Mouse (Mus musculus): ENCODE results near the gene Robo2. TPM values are rescaled to one million over a fixed set of nuclear protein-coding genes. Genes with fewer than 3 reads are reported as not detected.

The Robo2 gene
- polyA plus RNA-seq, 1 experiment from 2014 or later, result 63.0 TPM

- Histone ChIP-seq H3K27me3 (no peaks in the 10 kb centered on the region), H3K4me3 (no peak overlapping the region), H3K9me3 (replicated peaks) (no peaks in the 10 kb centered on the region), H3K4me2 (replicated peaks) (no peak overlapping the region), H3K4me1 (peaks cover 6% of the 10 kb centered on the region; the same call in 1 of the 2 replicates), H3K36me3 (no peaks in the 10 kb centered on the region), H3K27ac (no peak overlapping the region; the same call in 1 of the 2 replicates), H3K9ac (no peak overlapping the region)
- ATAC-seq (ENCODE audit: low FRiP score), result peak; percentile 50; the same call in 1 of the 2 replicates
- WGBS, result 39% methylated on average over 7 of the region's 7 CpGs
Measured at GRCm38 (mm10) chr16:74316150-74316549, 95.5 kb downstream of the Robo2 start.

GRCm38 (mm10) chr16:74313222-74313621, 98.4 kb downstream of the Robo2 start:
- Histone ChIP-seq H3K27ac (no peak overlapping the region), H3K9me3 (replicated peaks) (no peaks in the 10 kb centered on the region), H3K27me3 (no peaks in the 10 kb centered on the region), H3K4me2 (replicated peaks) (no peak overlapping the region), H3K4me1 (peaks cover 6% of the 10 kb centered on the region; the same call in 1 of the 2 replicates), H3K4me3 (no peak overlapping the region), H3K36me3 (no peaks in the 10 kb centered on the region), H3K9ac (no peak overlapping the region)
- 28% methylated on average over 4 of the region's 4 CpGs for WGBS
- no peak for ATAC-seq (ENCODE audit: low FRiP score)

GRCm38 (mm10) chr16:74307543-74307887, 104.1 kb downstream of the Robo2 start:
- 17% methylated on average over 6 of the region's 6 CpGs for WGBS
- H3K9me3 ChIP-seq (replicated peaks), result no peaks in the 10 kb centered on the region
- H3K9ac ChIP-seq, result no peak overlapping the region
- no peak overlapping the region for H3K4me3 ChIP-seq
- H3K27me3 ChIP-seq, result no peaks in the 10 kb centered on the region
- peak; percentile 67; the same call in 1 of the 2 replicates for ATAC-seq (ENCODE audit: low FRiP score)
- 0 out of 2 replicates have a peak, but pooled peaks cover 4% of the 10 kb centered on the region for H3K4me1 ChIP-seq
- H3K27ac ChIP-seq, result peak overlapping the region; percentile 35; the same call in 1 of the 2 replicates
- H3K36me3 ChIP-seq, result no peaks in the 10 kb centered on the region
- H3K4me2 ChIP-seq (replicated peaks), result no peak overlapping the region

- Histone ChIP-seq H3K9me3 (replicated peaks) (no peaks in the 10 kb centered on the region), H3K4me3 (no peak overlapping the region), H3K4me1 (0 out of 2 replicates have a peak, but pooled peaks cover 4% of the 10 kb centered on the region), H3K27ac (peak overlapping the region; percentile 35; the same call in 1 of the 2 replicates), H3K4me2 (replicated peaks) (no peak overlapping the region), H3K27me3 (no peaks in the 10 kb centered on the region), H3K9ac (no peak overlapping the region), H3K36me3 (no peaks in the 10 kb centered on the region)
- WGBS, result 24% methylated on average over 5 of the region's 5 CpGs
- peak; percentile 83 for ATAC-seq (ENCODE audit: low FRiP score)
Measured at GRCm38 (mm10) chr16:74306876-74307542, 104.6 kb downstream of the Robo2 start.

GRCm38 (mm10) chr16:74287878-74288277, 123.7 kb downstream of the Robo2 start:
- Histone ChIP-seq H3K27ac (no peak overlapping the region), H3K4me3 (no peak overlapping the region), H3K9ac (no peak overlapping the region), H3K36me3 (no peaks in the 10 kb centered on the region), H3K9me3 (replicated peaks) (no peaks in the 10 kb centered on the region), H3K4me1 (no peaks in the 10 kb centered on the region), H3K27me3 (no peaks in the 10 kb centered on the region), H3K4me2 (replicated peaks) (no peak overlapping the region)
- WGBS, result 58% methylated on average over 8 of the region's 8 CpGs
- 0 out of 2 replicates have a peak, but pooled peaks have one; percentile 13 for ATAC-seq (ENCODE audit: low FRiP score)

GRCm38 (mm10) chr16:74282549-74282948, 129.1 kb downstream of the Robo2 start:
- no peak overlapping the region for H3K4me2 ChIP-seq (replicated peaks)
- H3K9ac ChIP-seq, result no peak overlapping the region
- no peaks in the 10 kb centered on the region for H3K27me3 ChIP-seq
- H3K27ac ChIP-seq, result no peak overlapping the region
- no peaks in the 10 kb centered on the region for H3K36me3 ChIP-seq
- no peaks in the 10 kb centered on the region for H3K9me3 ChIP-seq (replicated peaks)
- H3K4me1 ChIP-seq, result no peaks in the 10 kb centered on the region
- 69% methylated on average over 6 of the region's 6 CpGs for WGBS
- H3K4me3 ChIP-seq, result no peak overlapping the region
- ATAC-seq (ENCODE audit: low FRiP score), result no peak

- 66% methylated on average over 3 of the region's 3 CpGs for WGBS
- H3K36me3 ChIP-seq, result no peaks in the 10 kb centered on the region
Measured at GRCm38 (mm10) chr16:74276855-74277573, 134.6 kb downstream of the Robo2 start.

GRCm38 (mm10) chr16:74274596-74274995, 137.0 kb downstream of the Robo2 start:
- no peaks in the 10 kb centered on the region for H3K4me1 ChIP-seq
- no peaks in the 10 kb centered on the region for H3K27me3 ChIP-seq
- no peaks in the 10 kb centered on the region for H3K36me3 ChIP-seq
- no peak overlapping the region for H3K4me3 ChIP-seq
- H3K4me2 ChIP-seq (replicated peaks), result no peak overlapping the region
- no peak overlapping the region for H3K9ac ChIP-seq
- WGBS, result 86% methylated on average over 1 of the region's 1 CpGs
- H3K9me3 ChIP-seq (replicated peaks), result no peaks in the 10 kb centered on the region
- no peak for ATAC-seq (ENCODE audit: low FRiP score)
- H3K27ac ChIP-seq, result no peak overlapping the region

More at GRCm38 (mm10) chr16:74276855-74277573, 134.6 kb downstream of the Robo2 start:
- H3K27me3 ChIP-seq, result no peaks in the 10 kb centered on the region
- H3K4me2 ChIP-seq (replicated peaks), result no peak overlapping the region
- no peak overlapping the region for H3K9ac ChIP-seq
- ATAC-seq (ENCODE audit: low FRiP score), result no peak
- H3K4me1 ChIP-seq, result no peaks in the 10 kb centered on the region
- no peak overlapping the region for H3K4me3 ChIP-seq
- no peaks in the 10 kb centered on the region for H3K9me3 ChIP-seq (replicated peaks)
- no peak overlapping the region for H3K27ac ChIP-seq

- H3K9ac ChIP-seq, result no peak overlapping the region
- no peaks in the 10 kb centered on the region for H3K27me3 ChIP-seq
- H3K4me2 ChIP-seq (replicated peaks), result no peak overlapping the region
- no peaks in the 10 kb centered on the region for H3K36me3 ChIP-seq
- H3K27ac ChIP-seq, result no peak overlapping the region
- no peaks in the 10 kb centered on the region for H3K9me3 ChIP-seq (replicated peaks)
- H3K4me3 ChIP-seq, result no peak overlapping the region
- 0 out of 2 replicates have a peak, but pooled peaks have one; percentile 61 for ATAC-seq (ENCODE audit: low FRiP score)
- no peaks in the 10 kb centered on the region for H3K4me1 ChIP-seq
- WGBS, result 59% methylated on average over 4 of the region's 4 CpGs
Measured at GRCm38 (mm10) chr16:74272993-74273392, 138.6 kb downstream of the Robo2 start.

- ATAC-seq (ENCODE audit: low FRiP score), result no peak
- H3K9ac ChIP-seq, result no peak overlapping the region
Measured at GRCm38 (mm10) chr16:74258241-74258640, 153.4 kb downstream of the Robo2 start.

GRCm38 (mm10) chr16:74244452-74244851, 167.2 kb downstream of the Robo2 start:
- no peaks in the 10 kb centered on the region for H3K27me3 ChIP-seq
- no peaks in the 10 kb centered on the region for H3K4me1 ChIP-seq
- H3K27ac ChIP-seq, result 0 out of 2 replicates have a peak overlapping the region, but pooled peaks have one; percentile 30
- no peaks in the 10 kb centered on the region for H3K36me3 ChIP-seq
- ATAC-seq (ENCODE audit: low FRiP score), result no peak
- H3K4me3 ChIP-seq, result no peak overlapping the region
- WGBS, result 79% methylated on average over 5 of the region's 5 CpGs
- no peaks in the 10 kb centered on the region for H3K9me3 ChIP-seq (replicated peaks)
- H3K4me2 ChIP-seq (replicated peaks), result no peak overlapping the region
- no peak overlapping the region for H3K9ac ChIP-seq

More at GRCm38 (mm10) chr16:74258241-74258640, 153.4 kb downstream of the Robo2 start:
- Histone ChIP-seq H3K27me3 (no peaks in the 10 kb centered on the region), H3K4me3 (no peak overlapping the region), H3K9me3 (replicated peaks) (no peaks in the 10 kb centered on the region), H3K27ac (no peak overlapping the region), H3K4me1 (no peaks in the 10 kb centered on the region), H3K36me3 (no peaks in the 10 kb centered on the region), H3K4me2 (replicated peaks) (no peak overlapping the region)
- WGBS, result 82% methylated on average over 2 of the region's 2 CpGs

- Histone ChIP-seq H3K4me2 (replicated peaks) (no peak overlapping the region), H3K4me3 (no peak overlapping the region), H3K4me1 (no peaks in the 10 kb centered on the region), H3K9me3 (replicated peaks) (no peaks in the 10 kb centered on the region), H3K27me3 (no peaks in the 10 kb centered on the region), H3K27ac (no peak overlapping the region), H3K9ac (no peak overlapping the region), H3K36me3 (no peaks in the 10 kb centered on the region)
- no peak for ATAC-seq (ENCODE audit: low FRiP score)
- WGBS, result 95% methylated on average over 1 of the region's 1 CpGs
Measured at GRCm38 (mm10) chr16:74241534-74241933, 170.1 kb downstream of the Robo2 start.
